Mouse (Mus musculus) embryonic facial prominence, embryonic 15.5 days (tissue): Measurements from ENCODE around the gene Hscb. TPM values are rescaled to one million over a fixed set of nuclear protein-coding genes. Genes with fewer than 3 reads are reported as not detected.

Experiments used
- ATAC-seq: fragments of 200-750 bp; cut with Nextera tagmentation; 2 replicates; pipeline ENCODE4 v1.8.0; 2017; ENCODE audit warnings: low read depth, moderate TSS enrichment; ENCODE audit not compliant: insufficient number of reproducible peaks, low FRiP score, low TSS enrichment
- H3K27ac ChIP-seq: fragments of 300-500 bp; sonication (generic); replicated peaks from 2 replicates; pipeline ENCODE4 v1.5.1; 2015; ENCODE audit warnings: mild to moderate bottlenecking, inconsistent platforms
- H3K27me3 ChIP-seq: fragments of 300-500 bp; sonication (generic); 2 replicates; pipeline ENCODE4 v1.6.1; 2015; ENCODE audit warnings: inconsistent platforms
- H3K36me3 ChIP-seq: fragments of 300-500 bp; sonication (generic); 2 replicates; pipeline ENCODE4 v1.6.1; 2015; ENCODE audit warnings: mild to moderate bottlenecking, inconsistent platforms
- H3K4me1 ChIP-seq: fragments of 300-500 bp; sonication (generic); 2 replicates; pipeline ENCODE4 v1.6.1; 2015; ENCODE audit warnings: inconsistent platforms
- H3K4me2 ChIP-seq: fragments of 300-500 bp; sonication (generic); replicated peaks from 2 replicates; pipeline ENCODE4 v1.6.1; 2015; ENCODE audit warnings: mild to moderate bottlenecking, inconsistent platforms
- H3K4me3 ChIP-seq: fragments of 300-500 bp; sonication (generic); replicated peaks from 2 replicates; pipeline ENCODE4 v1.5.1; 2015; ENCODE audit warnings: mild to moderate bottlenecking, inconsistent platforms
- H3K9ac ChIP-seq: fragments of 300-500 bp; sonication (generic); 2 replicates; pipeline ENCODE4 v1.6.1; 2015; ENCODE audit warnings: inconsistent platforms
- H3K9me3 ChIP-seq: fragments of 300-500 bp; sonication (generic); replicated peaks from 2 replicates; pipeline ENCODE4 v1.6.1; 2016; ENCODE audit warnings: inconsistent platforms
- WGBS: fragments of 180-500 bp; shearing (Covaris S2); methylation state at CpG from one replicate; pipeline ENCODE4 v1.1.7; 2015; 5-methylcytosine and 5-hydroxymethylcytosine counted together
- polyA plus RNA-seq: library from polyadenylated mRNA; unstranded; fragments of >200 nt; fragmentation: Nextera tagmentation; extraction: Ambion mirVana; gene quantifications from 2 replicates; pipeline ENCODE4 v1.2.1, GENCODE M21; 2015

The Hscb gene
- polyA plus RNA-seq, 1 experiment from 2014 or later, result 24.6 TPM

DNA sequence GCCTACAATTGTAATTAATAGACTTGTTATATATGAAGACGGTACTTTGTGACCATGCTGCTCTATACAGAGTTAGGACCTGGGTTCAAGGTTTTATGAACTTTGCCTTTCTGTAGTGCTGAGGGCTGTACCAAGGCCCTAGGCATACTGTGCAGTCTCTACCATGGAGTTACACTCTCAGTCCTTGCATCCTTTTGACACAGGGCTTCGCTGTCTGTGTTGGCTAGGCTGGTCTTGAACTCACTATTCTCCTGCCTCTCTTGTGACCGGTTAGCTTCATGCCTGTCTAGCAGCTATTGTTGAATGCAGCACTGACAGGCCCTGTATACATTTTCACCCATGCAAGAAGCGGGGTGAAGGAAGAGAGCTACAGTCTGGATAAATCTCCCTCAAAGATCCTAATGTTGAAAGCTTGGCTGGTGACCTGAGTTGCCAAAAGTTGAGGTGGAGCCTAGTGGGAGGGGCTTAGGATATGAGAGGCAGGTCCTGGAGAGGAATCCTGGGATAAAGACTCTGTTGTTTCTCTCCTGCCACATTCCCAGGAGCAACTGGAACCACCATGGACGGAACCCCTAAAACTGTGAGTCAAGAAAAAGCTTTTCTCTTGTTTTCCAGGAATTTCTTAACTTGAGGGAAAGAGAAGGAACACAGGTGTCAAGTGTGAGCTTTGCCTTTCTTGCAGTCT, 8.4 kb downstream of the Hscb start:
- ATAC-seq, result no peak
- WGBS, result 87% methylated on average over 5 of the region's 5 CpGs

DNA sequence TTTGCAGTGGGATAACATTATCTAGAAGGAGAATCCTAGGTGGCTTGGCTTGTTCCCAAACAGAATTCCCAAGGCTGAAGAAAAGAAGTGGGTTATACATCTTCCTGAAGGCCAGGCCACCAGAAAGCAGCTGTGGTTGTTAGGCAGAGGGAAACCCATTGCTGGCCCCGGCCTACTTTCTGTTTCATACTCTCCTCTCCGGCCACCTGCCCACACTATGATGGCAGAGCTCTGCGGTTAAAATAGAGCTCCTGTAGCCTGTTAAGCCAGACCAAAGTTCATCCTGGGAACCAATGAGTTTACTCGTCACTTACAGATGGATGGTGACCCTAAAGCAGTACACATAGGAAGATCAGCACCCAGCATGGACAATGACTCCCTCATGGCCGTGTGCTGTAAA, 12.0 kb downstream of the Hscb start:
- Histone ChIP-seq H3K36me3 (peaks cover 14% of the 10 kb centered on the region; the same call in 1 of the 2 replicates), H3K9ac (no peak overlapping the region), H3K4me3 (no peak overlapping the region), H3K4me1 (no peaks in the 10 kb centered on the region), H3K27ac (no peak overlapping the region), H3K27me3 (no peaks in the 10 kb centered on the region), H3K4me2 (no peak overlapping the region), H3K9me3 (no peaks in the 10 kb centered on the region)
- no peak for ATAC-seq
- 89% methylated on average over 5 of the region's 5 CpGs for WGBS

More for the DNA sequence above, 8.4 kb downstream of the Hscb start:
- no peak overlapping the region for H3K9ac ChIP-seq
- H3K4me3 ChIP-seq, result no peak overlapping the region
- H3K4me2 ChIP-seq, result no peak overlapping the region
- H3K9me3 ChIP-seq, result no peaks in the 10 kb centered on the region
- peaks cover 19% of the 10 kb centered on the region; the same call in 1 of the 2 replicates for H3K36me3 ChIP-seq
- H3K27me3 ChIP-seq, result no peaks in the 10 kb centered on the region
- no peak overlapping the region for H3K27ac ChIP-seq
- H3K4me1 ChIP-seq, result no peaks in the 10 kb centered on the region

DNA sequence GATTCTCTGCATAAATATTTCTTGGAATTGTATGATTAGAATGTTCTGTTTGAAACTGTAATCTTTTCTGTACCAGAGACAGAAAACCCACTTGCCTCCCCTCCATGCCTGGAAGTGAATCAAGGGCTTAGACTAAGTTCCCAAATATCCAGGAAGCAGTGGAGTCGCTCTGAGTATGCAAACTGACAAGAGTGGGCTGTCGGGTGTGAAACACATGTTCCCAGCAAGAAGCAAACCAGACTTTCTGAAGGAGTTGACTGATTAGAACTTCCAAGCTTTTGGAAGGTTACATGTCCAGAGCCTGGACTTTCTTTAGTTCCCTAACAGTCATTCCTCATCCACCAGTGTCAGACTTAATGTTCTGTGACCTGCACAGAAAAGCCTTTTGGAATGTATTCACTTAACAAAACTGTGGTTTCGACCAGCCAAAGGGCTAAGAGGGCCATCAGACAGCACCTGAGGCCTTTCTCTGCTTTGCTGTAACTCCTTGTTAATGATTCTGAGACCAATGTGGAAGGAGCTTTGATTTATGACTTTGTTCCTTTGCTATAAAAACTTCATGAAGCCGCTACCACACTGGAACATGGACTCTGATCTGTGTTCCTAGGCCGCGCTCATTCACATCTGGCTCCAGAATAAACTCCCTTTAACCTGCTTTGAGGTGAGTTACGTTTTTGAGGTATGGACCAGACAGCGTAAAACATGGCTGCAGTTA, 12.6 kb downstream of the Hscb start:
- Histone ChIP-seq H3K4me2 (no peak overlapping the region), H3K4me3 (no peak overlapping the region), H3K27me3 (no peaks in the 10 kb centered on the region), H3K4me1 (no peaks in the 10 kb centered on the region), H3K9me3 (no peaks in the 10 kb centered on the region), H3K27ac (no peak overlapping the region), H3K9ac (no peak overlapping the region), H3K36me3 (peaks cover 11% of the 10 kb centered on the region; the same call in 1 of the 2 replicates)
- no peak for ATAC-seq
- 83% methylated on average over 8 of the region's 8 CpGs for WGBS

- no peak for ATAC-seq
- Histone ChIP-seq H3K9ac (no peak overlapping the region), H3K4me2 (no peak overlapping the region), H3K36me3 (0 out of 2 replicates have a peak, but pooled peaks cover 4% of the 10 kb centered on the region), H3K4me3 (no peak overlapping the region), H3K9me3 (no peaks in the 10 kb centered on the region), H3K4me1 (no peaks in the 10 kb centered on the region), H3K27me3 (no peaks in the 10 kb centered on the region), H3K27ac (no peak overlapping the region)
- 65% methylated on average over 4 of the region's 4 CpGs for WGBS
Measured at GRCm38 (mm10) chr5:110824421-110824820, 15.2 kb downstream of the Hscb start.

DNA sequence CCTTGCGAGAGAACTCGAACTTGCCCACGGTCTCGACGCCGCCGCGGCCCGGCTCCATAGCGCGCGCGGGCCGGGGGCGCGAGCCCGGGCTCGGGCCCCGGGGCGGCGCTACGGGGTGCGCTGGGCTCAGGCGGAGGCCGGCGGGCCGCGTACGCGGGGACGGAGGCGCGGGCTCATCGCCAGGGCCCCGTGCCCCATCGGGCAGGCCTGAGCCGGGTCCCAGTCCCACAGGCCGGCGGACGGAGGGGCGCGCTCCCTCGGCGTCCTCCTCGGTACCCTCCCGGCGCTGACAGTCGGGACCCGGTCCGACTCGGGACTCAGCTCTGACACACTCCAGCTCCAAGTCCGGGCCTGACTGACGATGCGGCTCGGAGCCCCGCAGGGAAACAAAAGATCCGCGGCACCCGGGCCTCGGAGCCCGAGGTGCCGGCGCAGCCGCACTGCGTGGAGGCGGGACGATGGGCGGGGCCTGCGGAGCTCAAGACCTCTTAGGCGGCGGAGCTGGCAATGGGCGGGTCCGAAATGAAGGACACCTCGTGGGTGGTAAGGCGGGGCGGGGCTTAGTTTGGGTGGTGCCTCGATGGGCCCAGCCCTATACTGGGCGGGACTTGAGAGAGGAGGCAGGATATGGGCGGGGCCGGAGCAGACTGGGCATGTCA, 29.8 kb downstream of the Hscb start, which contains the start of gene Ulk1:
TSS of gene Ulk1 (minus strand) at position 431 of the 659 bp plus-strand sequence.
- Histone ChIP-seq H3K9ac (peak within 1 kb of the TSS; percentile 96), H3K27me3 (no peaks in the 10 kb centered on the region), H3K4me1 (peaks cover 43% of the 10 kb centered on the region), H3K27ac (peak within 1 kb of the TSS; percentile 88), H3K9me3 (no peaks in the 10 kb centered on the region), H3K4me3 (peak within 1 kb of the TSS; percentile 96), H3K36me3 (peaks cover 13% of the 10 kb centered on the region; the same call in 1 of the 2 replicates), H3K4me2 (peak within 1 kb of the TSS; percentile 84)
- peak; percentile 97 for ATAC-seq
- under 1% methylated on average over 75 of the region's 80 CpGs for WGBS

GRCm38 (mm10) chr5:110808821-110809666, 30.5 kb downstream of the Hscb start:
- peak overlapping the region; percentile 96 for H3K9ac ChIP-seq
- H3K9me3 ChIP-seq, result no peaks in the 10 kb centered on the region
- H3K27me3 ChIP-seq, result no peaks in the 10 kb centered on the region
- H3K36me3 ChIP-seq, result peaks cover 14% of the 10 kb centered on the region; the same call in 1 of the 2 replicates
- H3K4me1 ChIP-seq, result peaks cover 47% of the 10 kb centered on the region
- WGBS, result 1% methylated on average over 27 of the region's 27 CpGs
- no peak for ATAC-seq
- peak overlapping the region; percentile 84 for H3K4me2 ChIP-seq
- H3K27ac ChIP-seq, result peak overlapping the region; percentile 88
- peak overlapping the region; percentile 96 for H3K4me3 ChIP-seq

DNA sequence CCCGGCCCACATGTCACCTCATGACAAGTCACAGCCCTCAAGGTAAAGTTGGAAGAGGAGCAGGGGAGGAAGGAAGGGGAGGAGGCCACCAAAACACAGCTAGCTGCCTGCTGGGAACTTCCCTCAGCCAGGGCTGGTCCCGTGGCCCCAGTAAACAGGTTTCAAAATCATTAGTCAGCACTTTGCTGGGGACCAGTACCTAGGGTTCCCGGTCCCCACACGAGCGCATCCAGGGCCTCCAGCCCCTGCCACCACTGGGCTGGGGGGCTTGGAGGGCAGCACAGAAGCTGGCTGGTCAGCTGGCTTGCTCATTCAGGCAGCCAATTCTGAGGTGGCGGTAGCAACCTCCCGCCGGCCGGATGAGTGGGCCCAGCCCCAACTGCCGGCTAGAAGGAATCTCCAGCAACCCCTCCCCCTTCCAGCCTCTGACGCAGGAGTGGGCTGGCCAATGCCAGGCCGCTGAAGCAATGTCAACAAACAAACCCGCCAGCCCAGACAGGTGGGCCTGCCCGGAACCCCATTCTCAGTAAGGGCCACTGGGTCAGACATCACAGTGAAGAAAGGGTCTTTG, 31.4 kb downstream of the Hscb start:
- Histone ChIP-seq H3K27me3 (no peaks in the 10 kb centered on the region), H3K36me3 (peaks cover 17% of the 10 kb centered on the region; the same call in 1 of the 2 replicates), H3K4me3 (peak overlapping the region; percentile 96), H3K9me3 (no peaks in the 10 kb centered on the region), H3K4me2 (peak overlapping the region; percentile 84), H3K9ac (peak overlapping the region; percentile 96), H3K27ac (peak overlapping the region; percentile 88), H3K4me1 (peaks cover 47% of the 10 kb centered on the region)
- under 1% methylated on average over 14 of the region's 14 CpGs for WGBS
- ATAC-seq, result peak; percentile 55

GRCm38 (mm10) chr5:110807453-110807852, 32.1 kb downstream of the Hscb start:
- ATAC-seq, result no peak
- Histone ChIP-seq H3K27ac (peak overlapping the region; percentile 88; the same call in 1 of the 2 replicates), H3K27me3 (no peaks in the 10 kb centered on the region), H3K4me3 (peak overlapping the region; percentile 96), H3K4me2 (peak overlapping the region; percentile 84), H3K36me3 (peaks cover 22% of the 10 kb centered on the region; the same call in 1 of the 2 replicates), H3K4me1 (peaks cover 48% of the 10 kb centered on the region), H3K9me3 (no peaks in the 10 kb centered on the region), H3K9ac (peak overlapping the region; percentile 96)
- WGBS, result 76% methylated on average over 4 of the region's 4 CpGs

DNA sequence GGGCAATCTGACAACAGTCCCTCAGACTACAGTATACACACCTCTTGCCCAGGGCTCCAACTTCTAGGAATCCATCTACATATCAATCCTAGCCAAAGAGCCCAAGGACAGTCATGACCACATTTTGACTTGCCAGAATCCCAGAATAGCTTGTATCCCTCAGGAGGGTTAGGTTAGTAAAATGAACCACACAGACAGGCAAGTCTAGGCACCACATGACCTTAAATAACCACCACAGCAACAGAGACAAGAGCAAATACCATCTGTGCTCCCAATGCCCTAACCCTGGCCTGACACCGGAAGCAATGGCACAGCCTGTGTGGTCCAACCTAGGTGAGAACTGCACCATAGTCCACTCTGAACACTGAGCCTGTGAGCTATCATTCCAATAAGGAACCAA, 32.9 kb downstream of the Hscb start:
- Histone ChIP-seq H3K4me1 (peaks cover 56% of the 10 kb centered on the region), H3K4me2 (no peak overlapping the region), H3K4me3 (no peak overlapping the region), H3K36me3 (peaks cover 30% of the 10 kb centered on the region; the same call in 1 of the 2 replicates), H3K9me3 (no peaks in the 10 kb centered on the region), H3K9ac (no peak overlapping the region), H3K27me3 (no peaks in the 10 kb centered on the region), H3K27ac (no peak overlapping the region)
- ATAC-seq, result no peak
- 74% methylated on average over 1 of the region's 1 CpGs for WGBS

DNA sequence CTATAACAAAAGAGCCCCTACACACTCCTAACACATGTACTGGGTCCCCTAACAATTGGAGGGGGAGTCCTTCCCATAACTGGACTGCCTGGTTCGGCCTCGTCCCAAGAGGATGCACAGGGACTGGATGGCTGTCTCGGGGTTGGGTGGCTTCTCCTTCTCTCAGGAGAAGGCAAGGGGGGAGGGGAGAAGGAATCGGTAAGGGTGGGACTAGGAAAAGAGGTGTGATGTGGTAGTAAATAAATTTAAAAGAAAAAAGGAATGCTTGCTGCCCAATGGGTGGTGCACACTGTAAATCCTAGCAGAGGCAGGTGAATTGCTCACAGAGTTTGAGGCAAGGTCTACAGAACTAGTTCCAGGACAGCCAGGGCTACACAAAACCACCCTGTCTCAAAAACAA, 33.4 kb downstream of the Hscb start:
- ATAC-seq, result no peak
- Histone ChIP-seq H3K27ac (no peak overlapping the region), H3K4me1 (peaks cover 61% of the 10 kb centered on the region), H3K4me3 (no peak overlapping the region), H3K27me3 (no peaks in the 10 kb centered on the region), H3K36me3 (peaks cover 33% of the 10 kb centered on the region; the same call in 1 of the 2 replicates), H3K4me2 (no peak overlapping the region), H3K9ac (no peak overlapping the region), H3K9me3 (no peaks in the 10 kb centered on the region)
- WGBS, result 83% methylated on average over 4 of the region's 4 CpGs
